Mouse (Mus musculus): ENCODE results near the gene Irf1.

The Irf1 gene

DNA sequence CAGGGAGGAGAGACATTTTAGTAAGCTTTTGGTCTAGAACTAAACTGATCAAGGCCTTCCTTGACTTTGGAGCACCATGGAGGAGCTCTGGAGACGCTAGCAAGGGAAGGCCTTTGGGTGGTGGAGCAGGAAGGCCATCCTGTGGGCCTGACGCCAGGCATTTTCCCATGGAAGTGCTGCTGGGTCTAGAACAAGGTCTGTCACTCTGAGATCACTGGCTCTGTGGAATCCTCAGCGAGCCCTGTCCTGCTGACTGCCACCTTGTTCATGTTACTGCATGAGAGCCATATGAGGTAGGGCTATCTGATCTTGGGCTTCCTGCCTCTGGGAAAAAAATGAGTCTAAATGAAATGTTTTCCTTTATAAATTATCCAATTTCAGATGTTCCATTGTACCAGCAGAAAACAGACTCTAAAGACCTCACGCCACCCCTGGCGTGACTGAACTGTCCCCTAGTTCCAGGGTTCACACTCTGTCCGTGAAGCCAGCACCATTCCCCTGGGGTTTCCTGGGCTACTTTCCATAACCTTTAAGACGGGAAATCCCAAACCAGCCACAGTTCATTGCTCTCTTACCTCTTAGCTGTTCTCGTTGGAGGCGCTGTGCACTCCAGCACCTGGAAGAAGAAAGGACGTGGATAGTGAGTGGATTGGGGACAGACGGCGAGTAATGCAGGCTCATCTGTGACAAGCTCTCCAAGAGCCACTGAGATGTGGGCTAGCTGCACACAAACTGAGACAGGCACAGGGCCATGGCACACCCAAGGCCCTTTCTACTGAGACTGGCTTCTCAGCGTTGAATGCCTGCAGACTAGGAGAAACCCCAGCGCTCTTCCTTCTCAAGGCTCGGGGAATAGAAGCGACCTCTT is 43.4 kb downstream of the Irf1 start:
- DNase-seq: no peak

DNA sequence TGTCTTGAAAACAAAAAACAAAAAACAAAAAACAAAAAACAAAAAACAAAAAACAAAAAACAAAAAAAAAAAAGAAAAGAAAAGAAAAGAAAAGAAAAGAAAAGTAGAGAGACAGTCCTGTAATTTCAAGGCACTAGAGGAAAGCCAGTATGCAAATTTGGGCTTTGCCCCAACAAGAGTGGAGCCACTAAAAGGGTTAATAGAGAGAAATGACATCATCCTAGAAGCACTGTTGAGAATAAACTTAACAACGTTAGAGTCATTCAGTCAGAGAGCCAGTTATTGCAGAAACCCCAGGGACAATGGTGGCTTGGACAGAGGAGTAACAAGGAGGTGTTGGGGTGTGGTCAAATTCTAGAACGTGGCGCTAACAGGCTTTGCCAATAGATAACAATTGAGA is 45.0 kb downstream of the Irf1 start:
- DNase-seq: no peak

DNA sequence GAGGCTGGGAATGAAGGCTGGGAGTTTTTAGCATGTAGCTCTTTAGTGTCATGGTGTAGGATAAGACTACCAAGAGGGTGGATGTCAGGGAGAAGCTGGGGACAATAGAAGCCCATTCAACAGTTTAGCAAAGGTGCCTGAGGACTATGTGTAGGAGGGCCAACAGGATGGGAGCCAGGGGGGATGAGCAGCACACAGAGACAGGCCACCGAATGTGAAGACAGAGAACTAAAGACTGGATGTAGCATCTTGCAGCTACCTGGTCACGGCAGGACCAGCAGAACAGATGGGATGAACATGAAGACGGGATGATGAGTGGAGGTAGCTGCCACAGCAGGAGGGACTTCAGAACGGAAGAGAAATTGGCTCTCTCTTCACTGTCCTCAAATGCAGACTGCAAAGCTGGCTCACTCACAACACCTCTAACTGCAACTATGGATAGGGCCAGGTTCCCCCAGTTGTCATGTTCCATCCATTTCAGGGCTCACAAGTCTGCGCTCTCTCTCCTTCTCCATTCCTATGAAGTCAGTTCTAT is 47.1 kb downstream of the Irf1 start:
- DNase-seq: no peak

DNA sequence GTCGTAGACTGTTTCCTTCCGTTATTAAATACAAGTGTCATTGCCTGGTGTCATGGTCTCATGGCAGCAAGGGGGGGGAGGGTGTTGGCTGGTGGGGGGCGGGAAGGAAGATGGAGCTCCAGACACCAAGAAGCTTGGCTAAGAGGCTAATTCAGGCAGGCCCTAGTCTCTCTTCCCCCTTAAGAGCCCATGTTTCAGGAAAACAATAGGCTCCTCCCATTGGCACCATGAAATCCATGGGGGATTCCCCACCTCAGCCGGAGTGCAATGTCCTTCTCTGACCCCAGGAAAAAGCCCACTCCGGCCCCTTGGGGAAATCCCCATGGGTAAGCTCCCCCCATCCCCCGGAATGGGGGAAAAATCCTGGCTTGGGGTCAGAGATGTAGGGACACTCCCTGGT is 49.0 kb downstream of the Irf1 start:
- DNase-seq: no peak

DNA sequence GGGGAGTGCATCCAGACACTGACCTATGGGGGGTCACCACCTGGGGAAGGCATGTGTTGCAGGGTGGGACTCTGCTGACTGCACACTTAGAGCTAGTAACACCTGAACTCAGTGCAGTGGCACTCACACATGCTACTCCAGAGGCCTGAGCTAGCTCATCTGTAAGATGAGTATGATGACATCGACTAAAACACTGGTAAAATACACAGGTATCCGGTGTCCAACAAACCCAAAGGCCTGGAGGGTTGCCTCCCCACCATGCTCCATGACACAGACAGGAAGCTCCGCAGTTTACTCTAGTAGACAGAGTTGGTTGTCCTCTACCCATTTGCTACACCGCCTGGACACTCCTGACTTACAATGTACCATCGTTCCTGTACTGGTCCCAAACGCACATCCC is 49.7 kb downstream of the Irf1 start:
- no peak for DNase-seq

DNA sequence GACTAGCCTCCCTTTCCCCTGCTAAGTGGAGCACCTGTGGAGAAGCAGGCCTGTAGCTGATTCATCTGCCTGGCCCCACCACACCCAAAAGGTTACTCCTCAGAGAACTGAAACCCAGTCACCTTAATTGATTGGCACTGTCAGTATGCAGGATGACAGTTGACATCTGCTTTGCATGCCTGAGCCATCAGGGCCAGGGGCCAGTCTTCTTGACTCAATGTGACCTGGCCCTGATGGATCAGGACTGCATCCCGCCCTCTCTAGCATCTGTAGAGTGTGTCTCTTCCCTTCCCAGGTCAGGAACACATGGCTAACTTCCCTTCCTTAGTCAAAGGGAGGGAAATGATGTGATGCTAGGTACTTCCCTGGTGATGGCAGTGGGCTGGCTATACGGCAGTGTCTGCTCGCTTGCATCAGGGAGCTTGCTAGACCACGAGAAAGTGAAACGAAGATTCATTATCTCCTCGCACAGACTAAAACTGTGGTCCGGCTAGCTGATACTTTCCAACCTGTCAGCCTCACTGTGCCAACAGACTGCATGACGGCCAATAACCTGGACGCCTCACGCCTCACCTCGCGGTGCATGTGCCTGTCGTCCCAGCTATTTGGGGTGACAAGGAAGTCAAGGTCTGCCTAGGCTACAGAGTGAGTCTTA is 50.8 kb downstream of the Irf1 start:
- DNase-seq: no peak

DNA sequence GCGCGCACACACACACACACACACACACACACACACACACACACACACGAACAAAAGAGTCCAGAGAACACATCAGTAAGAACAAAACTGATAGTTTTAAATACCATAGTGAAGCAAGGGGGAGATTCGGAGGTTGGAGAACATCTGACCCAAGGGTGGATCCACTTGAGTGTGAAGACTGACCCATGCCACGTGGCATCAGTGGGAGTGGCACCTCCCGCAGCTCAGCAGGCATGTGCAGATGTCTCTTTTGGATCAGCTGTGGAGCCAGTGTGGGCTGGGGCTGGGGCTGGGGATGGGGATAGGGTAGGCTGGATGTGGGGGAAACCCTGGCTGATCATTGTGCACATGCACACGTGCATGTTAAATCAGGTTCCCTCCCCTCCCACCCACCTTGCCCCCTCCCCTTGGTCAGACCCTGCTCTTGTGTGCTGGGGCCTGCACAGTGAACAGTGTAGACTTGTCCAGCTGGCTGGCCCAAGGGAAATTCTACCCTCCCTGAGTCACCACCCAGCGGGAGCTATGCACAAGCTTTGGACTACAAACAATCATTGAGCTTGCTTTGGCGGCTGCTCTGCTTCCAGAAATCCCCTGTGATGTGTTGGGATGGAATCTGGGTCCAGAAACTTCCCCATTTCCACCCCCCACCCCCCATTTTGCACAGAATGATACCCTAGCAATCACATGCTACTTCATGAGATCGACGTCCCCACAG is 51.6 kb downstream of the Irf1 start:
- DNase-seq: no peak

DNA sequence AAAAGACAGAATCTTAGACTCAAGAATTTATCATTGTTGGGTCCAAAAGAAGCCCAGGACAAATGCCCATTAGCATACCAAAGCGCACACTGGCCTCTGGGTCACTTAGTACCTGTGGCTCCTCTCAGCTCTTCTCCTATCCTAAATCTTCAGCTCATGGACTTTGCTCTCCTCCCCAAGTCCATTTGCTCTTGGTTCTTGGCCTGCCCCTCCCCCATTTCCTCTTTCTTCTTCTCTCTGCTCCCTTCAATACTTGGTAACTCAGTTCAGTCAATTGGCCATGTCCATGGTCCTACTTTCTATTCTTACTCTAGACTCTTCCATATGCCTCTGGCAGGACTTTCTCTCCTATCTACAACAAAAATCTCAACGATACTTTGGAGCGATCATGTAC is 52.1 kb downstream of the Irf1 start:
- DNase-seq: no peak

DNA sequence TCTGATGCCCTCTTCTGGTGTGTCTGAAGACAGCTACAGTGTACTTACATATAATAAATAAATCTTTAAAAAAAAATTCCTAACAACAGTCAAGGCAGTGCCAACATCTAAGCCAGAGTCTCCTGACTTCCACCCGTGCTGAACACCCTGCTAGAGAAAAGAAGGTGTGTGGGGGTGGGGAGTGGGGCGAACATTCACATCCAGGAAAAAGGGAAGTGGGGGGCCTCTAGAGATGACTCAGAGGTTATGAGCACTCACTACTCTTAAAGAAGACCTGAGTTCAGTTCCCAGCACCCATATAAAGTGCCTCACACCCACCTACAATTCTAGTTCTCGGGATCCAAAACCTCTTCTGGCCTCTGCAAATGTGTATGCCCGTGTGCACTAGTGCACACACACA is 55.6 kb downstream of the Irf1 start:
- no peak for DNase-seq

Measured in thymus, postnatal 25 days (tissue).